Mouse (Mus musculus): Measurements from ENCODE around the gene Nvl. TPM values are rescaled to one million over a fixed set of nuclear protein-coding genes. Genes with fewer than 3 reads are reported as not detected.

Gene Nvl
- polyA plus RNA-seq, 1 experiment from 2014 or later, result 25.4 TPM

DNA sequence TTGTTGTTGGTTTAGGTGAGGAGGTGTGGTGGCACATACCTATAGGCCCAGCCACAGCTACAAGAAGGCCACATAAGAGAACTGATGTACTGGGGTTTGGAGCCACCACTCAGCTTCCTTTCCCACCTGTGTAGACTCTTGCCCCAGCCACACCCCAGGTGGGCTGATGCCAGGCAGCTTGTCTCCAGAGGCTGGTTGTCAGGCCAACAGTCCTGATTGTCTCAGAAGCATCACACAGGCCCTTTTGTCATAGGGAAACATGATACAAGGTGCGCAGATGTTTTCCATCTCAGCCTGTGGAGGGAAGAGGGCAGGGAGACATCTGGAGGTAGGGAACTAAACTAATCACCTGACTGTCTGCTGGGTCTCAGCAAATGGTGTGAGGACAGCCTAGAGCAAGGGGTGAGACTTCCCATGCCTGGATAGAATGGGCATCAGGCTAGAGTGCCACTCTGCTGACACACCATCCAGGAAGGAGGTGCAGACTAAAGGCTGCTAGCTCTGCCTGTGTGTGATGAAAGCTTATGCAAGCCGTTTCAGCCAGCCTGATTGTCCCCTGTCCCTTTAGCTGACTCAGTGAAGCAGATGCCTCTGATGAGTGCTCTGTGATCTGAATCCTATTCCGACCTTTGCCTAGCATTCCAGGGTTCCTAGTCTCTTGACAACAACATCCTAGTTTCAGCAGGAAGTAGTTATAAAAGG lies 82.1 kb downstream of the Nvl start:
- H3K27ac ChIP-seq (ENCODE audit: low read depth, low read length), result no peak overlapping the region
- H3K4me3 ChIP-seq (ENCODE audit: low read depth, low read length), result no peak overlapping the region
- H3K9ac ChIP-seq (ENCODE audit: low read depth, low read length), result no peak overlapping the region
- ATAC-seq (replicated peaks; ENCODE audit: insufficient number of reproducible peaks, low FRiP score, low TSS enrichment), result no peak
- no peaks in the 10 kb centered on the region for H3K27me3 ChIP-seq (ENCODE audit: control insufficient read depth, insufficient read depth, low read length)
- no peak overlapping the region for H3K4me2 ChIP-seq
- WGBS (ENCODE audit: insufficient replicate concordance), result 50% methylated on average over 3 of the region's 3 CpGs
- H3K36me3 ChIP-seq (ENCODE audit: control insufficient read depth, insufficient read depth, low read length), result no peaks in the 10 kb centered on the region
- H3K9me3 ChIP-seq (replicated peaks; ENCODE audit: control insufficient read depth, low read length), result no peaks in the 10 kb centered on the region
- no peaks in the 10 kb centered on the region for H3K4me1 ChIP-seq (ENCODE audit: control insufficient read depth, insufficient read depth, low read length)

GRCm38 (mm10) chr1:181052898-181053297 lies 91.1 kb downstream of the Nvl start:
- 60% methylated on average over 4 of the region's 4 CpGs for whole genome bisulfite sequencing (ENCODE audit: insufficient replicate concordance)

DNA sequence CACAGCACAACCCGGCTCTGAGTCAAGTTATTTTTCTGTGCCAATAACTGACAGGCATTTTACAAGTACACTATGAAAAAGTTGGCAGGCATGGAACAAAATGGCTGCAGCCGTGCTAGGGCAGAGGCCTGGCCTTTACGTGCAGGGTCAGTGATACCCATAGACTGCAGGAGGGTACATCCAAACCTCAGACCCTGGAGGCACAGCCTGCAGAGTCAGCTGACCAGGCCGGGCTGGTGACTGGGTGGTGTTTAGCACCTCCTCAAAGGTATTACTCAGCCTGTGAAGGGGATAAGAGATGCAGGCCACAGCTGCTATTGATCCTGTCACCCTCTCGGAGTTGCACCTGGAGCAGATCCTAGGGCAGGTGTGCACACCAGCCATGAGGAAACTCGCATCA lies 93.1 kb downstream of the Nvl start, which contains the start of gene 9130409I23Rik:
Gene 9130409I23Rik, plus strand, starts transcription at position 301 of the 400 bp plus-strand sequence.
- H3K36me3 ChIP-seq (ENCODE audit: control insufficient read depth, insufficient read depth, low read length), result no peaks in the 10 kb centered on the region
- no peaks in the 10 kb centered on the region for H3K9me3 ChIP-seq (replicated peaks; ENCODE audit: control insufficient read depth, low read length)
- H3K4me3 ChIP-seq (ENCODE audit: low read depth, low read length), result no peak within 1 kb of the TSS
- no peaks in the 10 kb centered on the region for H3K4me1 ChIP-seq (ENCODE audit: control insufficient read depth, insufficient read depth, low read length)
- no peak within 1 kb of the TSS for H3K9ac ChIP-seq (ENCODE audit: low read depth, low read length)
- ATAC-seq (replicated peaks; ENCODE audit: insufficient number of reproducible peaks, low FRiP score, low TSS enrichment), result no peak
- H3K27ac ChIP-seq (ENCODE audit: low read depth, low read length), result no peak within 1 kb of the TSS
- no peak within 1 kb of the TSS for H3K4me2 ChIP-seq
- H3K27me3 ChIP-seq (ENCODE audit: control insufficient read depth, insufficient read depth, low read length), result no peaks in the 10 kb centered on the region
- 78% methylated on average over 6 of the region's 6 CpGs for WGBS (ENCODE audit: insufficient replicate concordance)

More at GRCm38 (mm10) chr1:181052898-181053297, 91.1 kb downstream of the Nvl start:
- Histone ChIP-seq H3K27ac (ENCODE audit: low read depth, low read length) (no peak overlapping the region), H3K27me3 (ENCODE audit: control insufficient read depth, insufficient read depth, low read length) (no peaks in the 10 kb centered on the region), H3K9me3 (replicated peaks; ENCODE audit: control insufficient read depth, low read length) (no peaks in the 10 kb centered on the region), H3K9ac (ENCODE audit: low read depth, low read length) (no peak overlapping the region), H3K36me3 (ENCODE audit: control insufficient read depth, insufficient read depth, low read length) (no peaks in the 10 kb centered on the region), H3K4me2 (no peak overlapping the region), H3K4me1 (ENCODE audit: control insufficient read depth, insufficient read depth, low read length) (no peaks in the 10 kb centered on the region), H3K4me3 (ENCODE audit: low read depth, low read length) (no peak overlapping the region)
- ATAC-seq (replicated peaks; ENCODE audit: insufficient number of reproducible peaks, low FRiP score, low TSS enrichment), result no peak

GRCm38 (mm10) chr1:181049328-181049842 lies 94.6 kb downstream of the Nvl start:
- H3K4me3 ChIP-seq (ENCODE audit: low read depth, low read length), result no peak overlapping the region
- ATAC-seq (replicated peaks; ENCODE audit: insufficient number of reproducible peaks, low FRiP score, low TSS enrichment), result no peak
- H3K27me3 ChIP-seq (ENCODE audit: control insufficient read depth, insufficient read depth, low read length), result no peaks in the 10 kb centered on the region
- H3K9ac ChIP-seq (ENCODE audit: low read depth, low read length), result no peak overlapping the region
- no peak overlapping the region for H3K27ac ChIP-seq (ENCODE audit: low read depth, low read length)
- H3K36me3 ChIP-seq (ENCODE audit: control insufficient read depth, insufficient read depth, low read length), result no peaks in the 10 kb centered on the region
- H3K4me1 ChIP-seq (ENCODE audit: control insufficient read depth, insufficient read depth, low read length), result no peaks in the 10 kb centered on the region
- no peaks in the 10 kb centered on the region for H3K9me3 ChIP-seq (replicated peaks; ENCODE audit: control insufficient read depth, low read length)
- H3K4me2 ChIP-seq, result no peak overlapping the region

GRCm38 (mm10) chr1:181047520-181047919 lies 96.5 kb downstream of the Nvl start:
- Histone ChIP-seq H3K27ac (ENCODE audit: low read depth, low read length) (no peak overlapping the region), H3K9me3 (replicated peaks; ENCODE audit: control insufficient read depth, low read length) (no peaks in the 10 kb centered on the region), H3K9ac (ENCODE audit: low read depth, low read length) (no peak overlapping the region), H3K36me3 (ENCODE audit: control insufficient read depth, insufficient read depth, low read length) (no peaks in the 10 kb centered on the region), H3K4me1 (ENCODE audit: control insufficient read depth, insufficient read depth, low read length) (no peaks in the 10 kb centered on the region), H3K4me3 (ENCODE audit: low read depth, low read length) (no peak overlapping the region), H3K27me3 (ENCODE audit: control insufficient read depth, insufficient read depth, low read length) (no peaks in the 10 kb centered on the region), H3K4me2 (no peak overlapping the region)
- WGBS (ENCODE audit: insufficient replicate concordance), result 26% methylated on average over 1 of the region's 1 CpGs
- no peak for ATAC-seq (replicated peaks; ENCODE audit: insufficient number of reproducible peaks, low FRiP score, low TSS enrichment)

DNA sequence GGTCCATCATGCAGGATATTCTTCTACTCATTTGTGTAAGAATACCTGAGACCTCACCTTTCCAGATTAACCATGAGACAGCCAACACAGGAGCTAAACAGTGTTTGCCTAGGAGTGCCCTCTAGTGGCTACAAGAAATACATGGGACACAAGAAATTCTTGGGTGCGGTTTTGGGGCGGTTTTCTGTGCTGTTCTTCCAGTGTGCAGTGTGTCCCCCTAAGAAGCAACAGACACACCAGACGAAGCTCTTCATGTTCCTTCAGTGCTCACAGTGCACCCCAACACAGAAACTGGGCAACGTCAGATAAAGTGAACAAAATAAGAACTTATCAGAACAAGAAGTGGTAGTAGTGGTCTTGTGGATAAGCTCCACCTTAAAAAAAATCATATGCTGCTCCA lies 104.4 kb downstream of the Nvl start:
- 9% methylated on average over 4 of the region's 4 CpGs for WGBS (ENCODE audit: insufficient replicate concordance)
- Histone ChIP-seq H3K27me3 (ENCODE audit: control insufficient read depth, insufficient read depth, low read length) (peaks cover 3% of the 10 kb centered on the region; the same call in 1 of the 2 replicates), H3K4me3 (ENCODE audit: low read depth, low read length) (no peak overlapping the region), H3K4me1 (ENCODE audit: control insufficient read depth, insufficient read depth, low read length) (no peaks in the 10 kb centered on the region), H3K9me3 (replicated peaks; ENCODE audit: control insufficient read depth, low read length) (no peaks in the 10 kb centered on the region), H3K9ac (ENCODE audit: low read depth, low read length) (no peak overlapping the region), H3K36me3 (ENCODE audit: control insufficient read depth, insufficient read depth, low read length) (no peaks in the 10 kb centered on the region), H3K4me2 (no peak overlapping the region), H3K27ac (ENCODE audit: low read depth, low read length) (no peak overlapping the region)
- ATAC-seq (replicated peaks; ENCODE audit: insufficient number of reproducible peaks, low FRiP score, low TSS enrichment), result no peak

GRCm38 (mm10) chr1:181037623-181038022 lies 106.4 kb downstream of the Nvl start:
- ATAC-seq (replicated peaks; ENCODE audit: insufficient number of reproducible peaks, low FRiP score, low TSS enrichment), result no peak
- Histone ChIP-seq H3K36me3 (ENCODE audit: control insufficient read depth, insufficient read depth, low read length) (no peaks in the 10 kb centered on the region), H3K4me2 (no peak overlapping the region), H3K4me1 (ENCODE audit: control insufficient read depth, insufficient read depth, low read length) (no peaks in the 10 kb centered on the region), H3K27me3 (ENCODE audit: control insufficient read depth, insufficient read depth, low read length) (peaks cover 3% of the 10 kb centered on the region; the same call in 1 of the 2 replicates), H3K4me3 (ENCODE audit: low read depth, low read length) (no peak overlapping the region), H3K9ac (ENCODE audit: low read depth, low read length) (no peak overlapping the region), H3K27ac (ENCODE audit: low read depth, low read length) (no peak overlapping the region), H3K9me3 (replicated peaks; ENCODE audit: control insufficient read depth, low read length) (no peaks in the 10 kb centered on the region)
- WGBS (ENCODE audit: insufficient replicate concordance), result 72% methylated on average over 4 of the region's 4 CpGs

Measured in heart, embryonic 11.5 days (tissue).